Mouse (Mus musculus): ENCODE data around the gene Bmf.

- TF ChIP-seq CTCF (IDR thresholded peaks at IDR 0.05; ENCODE audit: borderline replicate concordance, insufficient read depth, low read length) = no peak
- TF ChIP-seq POLR2A (IDR thresholded peaks at IDR 0.05; ENCODE audit: low read depth, low read length) = no peak
These were observed 61.7 kb downstream of the Bmf start for GRCm38 (mm10) chr2:118487806-118488205.

Measured in embryonic fibroblast, embryonic 13.5 days (primary cell).